Mouse (Mus musculus) liver, adult 2 months (tissue): ENCODE data around the gene 4632433K11Rik. TPM values are rescaled to one million over a fixed set of nuclear protein-coding genes. Genes with fewer than 3 reads are reported as not detected.
"Not testable (repeated sequence)": the region's sequence is repeated elsewhere in the genome, so short reads cannot be mapped to it uniquely, and the experiment has no call there.

Experiments used
- DNase-seq: peaks from one replicate; pipeline ENCODE4 v3.0.0-alpha.2; 2011; ENCODE audit warnings: low read depth, low spot score; ENCODE audit errors: extremely low read depth
- H3K27ac ChIP-seq: fragments of 200-500 bp; replicated peaks from 2 replicates; pipeline ENCODE4 v1.5.1; 2012; ENCODE audit warnings: low read depth, mild to moderate bottlenecking, control low read depth, inconsistent platforms, low read length; ENCODE audit not compliant: insufficient read depth
- H3K27me3 ChIP-seq: fragments of 200-500 bp; 2 replicates; pipeline ENCODE4 v1.6.1; 2012; ENCODE audit warnings: mild to moderate bottlenecking, moderate library complexity, low read length, inconsistent platforms; ENCODE audit not compliant: control insufficient read depth, insufficient read depth
- H3K36me3 ChIP-seq: fragments of 200-500 bp; 2 replicates; pipeline ENCODE4 v1.6.1; 2012; ENCODE audit warnings: low read length, inconsistent platforms; ENCODE audit not compliant: control insufficient read depth, insufficient read depth
- H3K4me1 ChIP-seq: fragments of 200-500 bp; 2 replicates; pipeline ENCODE4 v1.6.1; 2011; ENCODE audit warnings: low read length; ENCODE audit not compliant: control insufficient read depth, insufficient read depth
- H3K4me3 ChIP-seq: fragments of 200-500 bp; 2 replicates; pipeline ENCODE4 v1.5.1; 2011; ENCODE audit warnings: low read depth, mild to moderate bottlenecking, control low read depth, low read length, moderate library complexity; ENCODE audit not compliant: insufficient read depth
- H3K79me2 ChIP-seq: fragments of 200-500 bp; 2 replicates; pipeline ENCODE4 v1.6.1; 2012; ENCODE audit warnings: inconsistent platforms, mild to moderate bottlenecking, low read length, moderate library complexity; ENCODE audit not compliant: control insufficient read depth, insufficient read depth
- H3K9ac ChIP-seq: fragments of 200-500 bp; 2 replicates; pipeline ENCODE4 v1.6.1; 2012; ENCODE audit warnings: low read depth, mild to moderate bottlenecking, control low read depth, inconsistent platforms, low read length
- CTCF ChIP-seq: fragments of 200-500 bp; IDR thresholded peaks from 2 replicates; pipeline ENCODE4 v1.5.1; 2011; ENCODE audit warnings: low read depth, low read length, control low read depth
- POLR2A ChIP-seq: fragments of 200-500 bp; IDR thresholded peaks from 2 replicates; pipeline ENCODE4 v1.6.1; 2011; ENCODE audit warnings: low read length, control low read depth; ENCODE audit not compliant: insufficient read depth; ENCODE audit errors: extremely low read depth
- WGBS: fragments of 180-500 bp; shearing (Covaris S2); methylation state at CpG from one replicate; pipeline ENCODE4 v1.1.7; 2018; 5-methylcytosine and 5-hydroxymethylcytosine counted together
- polyA plus RNA-seq: library from polyadenylated mRNA; depleted of rRNA; stranded (reverse); fragments of >200 nt; gene quantifications from 2 replicates; pipeline ENCODE4 v1.2.3, GENCODE M21; 2012
- total RNA-seq: library from RNA; depleted of rRNA; stranded (reverse); fragments of >200 nt; gene quantifications from 2 replicates; pipeline ENCODE4 v1.2.3, GENCODE M21; 2014

Gene 4632433K11Rik
- total and polyA plus RNA-seq, 2 experiments, result 0.28 TPM; not detected in 1

DNA sequence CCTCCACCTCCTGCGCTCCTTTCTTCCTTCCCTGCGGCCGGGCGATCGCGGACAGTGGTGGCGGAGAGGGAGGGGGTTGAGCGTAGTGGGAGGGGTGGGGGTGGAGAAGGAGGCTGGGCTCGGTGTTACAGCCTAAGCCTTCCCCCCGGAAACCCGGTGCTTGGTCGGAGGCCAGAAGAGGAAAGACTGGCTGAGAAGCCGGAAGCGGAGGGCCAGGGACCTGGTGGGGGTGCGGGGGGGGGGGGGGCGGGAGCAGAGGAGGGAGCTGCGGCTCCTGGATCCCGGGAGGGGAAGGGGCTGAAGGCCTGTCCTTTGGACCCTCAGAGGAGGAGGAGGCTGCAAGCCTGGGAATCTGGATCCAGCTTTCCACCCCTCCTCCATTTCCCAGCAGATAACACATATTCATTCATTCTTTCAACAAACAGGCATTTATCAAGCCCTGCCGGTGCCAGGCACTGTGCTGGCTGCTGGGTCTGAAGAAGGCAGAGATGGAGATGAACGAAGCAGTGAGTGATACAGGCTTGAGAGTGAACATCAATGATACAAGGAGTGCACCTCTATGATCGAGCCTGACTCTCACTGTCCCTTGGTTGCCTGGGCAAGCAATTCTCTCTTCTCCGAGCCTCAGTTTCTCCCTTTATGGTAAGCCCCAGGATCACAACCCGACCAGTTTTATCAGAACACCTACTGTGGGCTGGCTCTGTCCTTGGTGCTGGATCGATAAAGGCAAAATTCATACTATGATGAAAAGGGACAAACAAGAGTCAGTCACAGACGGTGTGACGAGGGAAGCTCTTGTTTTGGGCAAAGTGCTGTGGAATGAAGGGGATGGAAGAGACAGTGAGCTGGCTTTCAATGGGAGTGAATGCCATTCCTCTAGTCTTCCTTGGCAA, 37.7 kb upstream of the 4632433K11Rik start, which contains the start of gene Zfp579:
Gene Zfp579 (minus strand): TSS at position 156 of the 893 bp plus-strand sequence.
- Histone ChIP-seq H3K4me1 (peaks cover 4% of the 10 kb centered on the region; the same call in 1 of the 2 replicates), H3K36me3 (no peaks in the 10 kb centered on the region), H3K79me2 (no peaks in the 10 kb centered on the region), H3K4me3 (peak within 1 kb of the TSS; percentile 89), H3K27me3 (no peaks in the 10 kb centered on the region), H3K27ac (no peak within 1 kb of the TSS), H3K9ac (peak within 1 kb of the TSS; percentile 87)
- TF ChIP-seq POLR2A, result 0 out of 2 replicates have a peak, but pooled peaks have one; percentile 2
- TF ChIP-seq CTCF, result no peak
- peak; percentile 59 for DNase-seq
- 4% methylated on average over 19 of the region's 26 CpGs for WGBS

DNA sequence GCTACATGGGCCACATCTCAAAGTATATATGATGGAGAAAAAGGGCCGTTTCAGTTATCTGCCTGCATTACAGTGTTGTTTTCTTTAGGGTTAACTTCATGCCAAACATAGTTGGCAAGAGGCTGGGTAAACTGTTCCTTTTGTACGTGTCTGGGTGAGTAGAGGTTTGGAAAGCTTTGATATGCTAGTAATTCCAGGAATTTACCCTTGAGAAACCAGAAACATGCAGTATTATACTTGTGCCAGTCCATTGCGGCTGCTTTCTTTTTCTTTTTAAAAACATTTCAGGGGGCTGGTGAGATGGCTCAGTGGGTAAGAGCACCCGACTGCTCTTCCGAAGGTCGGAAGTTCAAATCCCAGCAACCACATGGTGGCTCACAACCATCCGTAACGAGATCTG, 37.0 kb upstream of the 4632433K11Rik start:
- Histone ChIP-seq H3K79me2 (no peaks in the 10 kb centered on the region), H3K27ac (no peak overlapping the region), H3K36me3 (no peaks in the 10 kb centered on the region), H3K27me3 (no peaks in the 10 kb centered on the region), H3K4me1 (peaks cover 4% of the 10 kb centered on the region; the same call in 1 of the 2 replicates), H3K4me3 (no peak overlapping the region), H3K9ac (no peak overlapping the region)
- TF ChIP-seq POLR2A, result no peak
- no peak for TF ChIP-seq CTCF
- 67% methylated on average over 8 of the region's 8 CpGs for whole genome bisulfite sequencing
- DNase-seq, result no peak

DNA sequence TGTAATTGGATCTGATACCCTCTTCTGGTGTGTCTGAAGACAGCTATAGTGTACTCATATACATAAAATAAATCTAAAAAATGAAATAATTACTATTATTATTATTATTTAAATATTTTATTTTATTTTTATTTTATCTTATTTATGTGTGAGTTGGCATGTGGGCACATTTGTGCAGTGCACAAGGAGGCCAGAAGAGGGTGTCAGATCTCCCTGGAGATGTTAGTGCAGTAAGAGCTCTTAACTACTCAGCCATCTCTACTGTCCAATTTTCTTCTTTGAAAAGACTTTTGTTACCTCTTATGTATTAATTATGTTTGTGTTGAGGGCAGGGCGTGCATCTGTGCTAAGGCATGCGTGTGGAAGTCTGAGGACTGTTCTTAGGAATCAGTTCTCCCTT, 34.0 kb upstream of the 4632433K11Rik start:
- H3K9ac ChIP-seq, result no peak overlapping the region
- no peak overlapping the region for H3K27ac ChIP-seq
- no peaks in the 10 kb centered on the region for H3K79me2 ChIP-seq
- no peaks in the 10 kb centered on the region for H3K36me3 ChIP-seq
- TF ChIP-seq CTCF, result peak; percentile 40; the same call in 1 of the 2 replicates
- TF ChIP-seq POLR2A, result no peak
- no peak overlapping the region for H3K4me3 ChIP-seq
- no peak for DNase-seq
- WGBS, result 81% methylated on average over 2 of the region's 2 CpGs
- H3K27me3 ChIP-seq, result no peaks in the 10 kb centered on the region
- H3K4me1 ChIP-seq, result peaks cover 4% of the 10 kb centered on the region; the same call in 1 of the 2 replicates

DNA sequence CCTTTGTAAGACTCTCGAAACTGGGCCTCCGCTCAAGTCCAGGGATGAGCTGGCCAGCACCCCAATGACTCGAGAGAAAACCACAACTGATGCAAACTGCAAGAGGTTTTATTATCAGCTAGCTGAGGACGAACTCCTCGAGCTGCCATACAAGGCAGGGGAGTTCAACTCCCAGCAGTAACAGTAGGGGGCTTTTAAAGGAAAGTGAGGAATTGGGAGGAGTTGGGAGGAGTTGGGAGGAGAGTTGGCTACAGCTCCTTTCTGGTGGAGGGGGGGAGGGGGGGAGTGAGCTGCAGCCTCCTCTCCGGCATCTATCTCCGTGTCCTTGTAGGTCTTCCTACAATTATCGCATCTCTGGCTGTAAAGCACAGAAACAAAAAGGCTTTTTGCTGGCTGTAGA, 31.0 kb upstream of the 4632433K11Rik start:
- H3K36me3 ChIP-seq, H3K79me2 ChIP-seq, H3K9ac ChIP-seq, H3K27ac ChIP-seq, DNase-seq, H3K4me3 ChIP-seq, H3K4me1 ChIP-seq, H3K27me3 ChIP-seq: not testable (repeated sequence)
- WGBS, result 81% methylated on average over 8 of the region's 8 CpGs

DNA sequence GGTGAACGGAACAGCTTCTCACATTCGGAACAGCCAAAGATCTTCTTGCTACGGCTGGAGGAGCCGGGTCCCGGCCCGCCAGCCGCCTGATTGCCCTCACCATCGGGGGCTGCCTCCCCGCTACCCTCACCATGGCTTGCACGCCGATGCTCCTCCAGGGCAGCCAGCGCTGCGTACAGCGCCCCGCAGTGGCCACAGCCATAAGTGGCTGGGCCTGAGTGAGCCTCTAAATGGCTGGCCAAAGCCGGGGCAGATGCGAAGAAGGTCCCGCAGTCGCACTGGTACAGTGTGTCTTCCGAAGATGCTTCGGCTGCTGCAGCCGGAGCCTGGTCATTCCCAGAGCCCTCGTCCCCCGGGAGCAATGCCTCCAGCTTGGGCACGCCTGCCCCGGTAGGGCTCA, 25.7 kb upstream of the 4632433K11Rik start:
- no peaks in the 10 kb centered on the region for H3K79me2 ChIP-seq
- peaks cover 32% of the 10 kb centered on the region for H3K36me3 ChIP-seq
- H3K9ac ChIP-seq, result no peak overlapping the region
- no peak overlapping the region for H3K4me3 ChIP-seq
- WGBS, result 98% methylated on average over 26 of the region's 26 CpGs
- TF ChIP-seq CTCF (no peak), POLR2A (no peak)
- no peaks in the 10 kb centered on the region for H3K27me3 ChIP-seq
- no peak overlapping the region for H3K27ac ChIP-seq
- no peaks in the 10 kb centered on the region for H3K4me1 ChIP-seq
- DNase-seq, result no peak
